Mouse (Mus musculus) C2C12 (cell line): ENCODE data around the gene Herc4. TPM values are rescaled to one million over a fixed set of nuclear protein-coding genes. Genes with fewer than 3 reads are reported as not detected.
"Not testable (repeated sequence)": the region's sequence is repeated elsewhere in the genome, so short reads cannot be mapped to it uniquely, and the experiment has no call there.

Source experiments
- H3K27me3 ChIP-seq: one replicate; pipeline ENCODE4 v1.6.1; 2011; ENCODE audit not compliant: control insufficient read depth, insufficient read depth, insufficient read length
- H3K36me3 ChIP-seq: one replicate; pipeline ENCODE4 v1.6.1; 2011; ENCODE audit not compliant: control insufficient read depth, insufficient read depth
- H3K4me3 ChIP-seq: one replicate; pipeline ENCODE4 v1.5.1; 2011; ENCODE audit warnings: mild to moderate bottlenecking, control low read depth; ENCODE audit not compliant: poor library complexity, insufficient read depth, severe bottlenecking
- H3K79me2 ChIP-seq: one replicate; pipeline ENCODE4 v1.6.1; 2011; ENCODE audit not compliant: control insufficient read depth, insufficient read depth
- H3K79me3 ChIP-seq: one replicate; pipeline ENCODE4 v1.6.1; 2011; ENCODE audit warnings: low read depth, control low read depth
- H3ac ChIP-seq: one replicate; pipeline ENCODE3; 2011; ENCODE audit warnings: low read depth; ENCODE audit not compliant: control insufficient read depth, insufficient read length
- CEBPB ChIP-seq: IDR thresholded peaks from one replicate; pipeline ENCODE4 v1.6.1; 2011; ENCODE audit warnings: low read depth, mild to moderate bottlenecking, control low read depth, moderate library complexity
- CTCF ChIP-seq: IDR thresholded peaks from one replicate; pipeline ENCODE4 v1.5.1; 2011; ENCODE audit not compliant: control insufficient read depth, insufficient read depth, insufficient read length
- FOSL1 ChIP-seq: IDR thresholded peaks from one replicate; pipeline ENCODE4 v1.8.0; 2011; ENCODE audit warnings: mild to moderate bottlenecking, low read length; ENCODE audit not compliant: poor library complexity, insufficient read depth, severe bottlenecking
- MAX ChIP-seq: IDR thresholded peaks from one replicate; pipeline ENCODE4 v1.6.1; 2011; ENCODE audit warnings: mild to moderate bottlenecking, control low read depth
- MYOD1 ChIP-seq: IDR thresholded peaks from one replicate; pipeline ENCODE4 v1.6.1; 2011; ENCODE audit warnings: low read depth; ENCODE audit not compliant: control insufficient read depth, insufficient read length
- MYOG ChIP-seq: IDR thresholded peaks from one replicate; pipeline ENCODE4 v1.6.1; 2011; ENCODE audit not compliant: control insufficient read depth, insufficient read length; ENCODE audit errors: extremely low read depth
- USF1 ChIP-seq: IDR thresholded peaks from one replicate; pipeline ENCODE4 v1.6.1; 2011; ENCODE audit warnings: low read depth, mild to moderate bottlenecking, control low read depth, moderate library complexity
- polyA plus RNA-seq: library from polyadenylated mRNA; unstranded; fragments of >200 nt; fragmentation: generic; extraction: Trizol; gene quantifications from one replicate; pipeline ENCODE4 v1.2.1, GENCODE M21; 2012; ENCODE audit warnings: missing spikeins

Herc4 gene
- polyA plus RNA-seq, 1 experiment = 10.7 TPM

DNA sequence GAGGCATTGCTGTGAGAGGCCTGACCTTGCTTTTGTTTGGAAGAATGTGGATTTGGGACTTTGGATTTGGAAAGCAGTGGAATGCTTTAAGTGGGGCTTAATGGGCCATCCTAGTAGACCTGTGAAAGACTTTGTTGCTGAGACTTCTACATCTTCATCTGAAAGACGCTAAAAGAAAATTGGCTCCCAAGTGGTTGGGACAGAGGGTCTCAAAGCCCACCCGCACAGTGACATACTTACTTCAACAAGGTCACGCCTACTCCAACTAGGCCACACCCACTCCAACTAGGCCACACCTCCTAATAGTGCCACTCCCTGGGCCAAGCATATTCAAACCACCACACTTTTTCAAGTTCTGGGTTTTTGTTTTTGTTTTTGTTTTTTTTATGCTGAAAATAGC, 101.1 kb downstream of the Herc4 start:
- Histone ChIP-seq H3K79me2 (no peaks in the 10 kb centered on the region), H3ac (no peak overlapping the region), H3K4me3 (no peak overlapping the region), H3K27me3 (no peaks in the 10 kb centered on the region), H3K36me3 (no peaks in the 10 kb centered on the region), H3K79me3 (no peaks in the 10 kb centered on the region)
- TF ChIP-seq CEBPB (no peak), MYOD1 (no peak)

- TF ChIP-seq FOSL1 (no peak), CEBPB (no peak), USF1 (no peak), MAX (no peak), MYOG (no peak), CTCF (no peak)
- Histone ChIP-seq H3K4me3 (no peak overlapping the region), H3K79me2 (no peaks in the 10 kb centered on the region), H3K79me3 (no peaks in the 10 kb centered on the region), H3K27me3 (no peaks in the 10 kb centered on the region), H3ac (no peak overlapping the region), H3K36me3 (no peaks in the 10 kb centered on the region)
These were observed 104.7 kb downstream of the Herc4 start for GRCm38 (mm10) chr10:63348291-63348690.

DNA sequence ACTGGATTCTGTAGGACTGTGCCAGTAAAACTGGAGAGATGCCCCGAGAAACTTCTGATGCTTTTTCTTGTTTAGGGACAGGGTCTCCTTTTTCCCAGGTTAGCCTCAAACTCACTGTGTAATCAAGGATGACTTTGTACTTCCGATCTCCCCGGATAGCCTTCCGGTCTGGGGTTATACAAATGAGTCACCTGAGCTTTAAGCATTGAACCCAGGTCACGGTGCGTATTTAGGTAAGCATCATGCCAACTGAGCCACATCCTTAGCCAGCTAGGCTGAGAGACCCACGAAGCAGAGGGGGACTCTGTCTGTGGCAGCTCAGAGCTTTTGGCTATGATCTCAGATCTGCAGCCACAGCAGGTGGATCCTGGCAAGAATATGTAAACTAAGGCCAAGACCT, 107.1 kb downstream of the Herc4 start:
- no peaks in the 10 kb centered on the region for H3K79me3 ChIP-seq
- TF ChIP-seq MAX (no peak), CEBPB (no peak), CTCF (no peak), USF1 (no peak)
- no peak overlapping the region for H3K4me3 ChIP-seq
- no peaks in the 10 kb centered on the region for H3K27me3 ChIP-seq
- no peaks in the 10 kb centered on the region for H3K79me2 ChIP-seq
- no peak overlapping the region for H3ac ChIP-seq
- no peaks in the 10 kb centered on the region for H3K36me3 ChIP-seq

- not testable (repeated sequence) for H3K79me2 ChIP-seq, H3K4me3 ChIP-seq, H3K79me3 ChIP-seq, H3K27me3 ChIP-seq, H3K36me3 ChIP-seq, H3ac ChIP-seq
These were observed 107.5 kb downstream of the Herc4 start for GRCm38 (mm10) chr10:63351099-63351498.

DNA sequence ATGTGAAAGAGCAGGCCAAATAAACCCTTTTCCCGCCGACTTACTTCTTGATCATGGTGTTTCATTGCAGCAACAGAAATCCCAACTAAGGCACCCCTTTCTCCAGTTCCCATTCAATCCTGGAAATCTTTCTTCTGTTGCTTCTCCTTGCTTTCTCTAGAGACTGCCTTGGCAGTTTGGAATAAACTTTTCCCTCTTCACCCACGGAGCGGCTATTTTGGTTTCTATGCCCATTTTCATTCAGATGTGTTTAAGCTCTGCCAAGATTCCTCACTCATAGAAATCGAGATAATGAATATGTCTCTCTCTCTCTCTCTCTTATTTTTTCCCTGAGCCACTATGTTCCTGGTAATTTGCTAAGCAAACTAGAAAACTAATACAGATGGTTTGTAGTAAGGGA, 108.5 kb downstream of the Herc4 start:
- H3K27me3 ChIP-seq = no peaks in the 10 kb centered on the region
- no peaks in the 10 kb centered on the region for H3K36me3 ChIP-seq
- no peak overlapping the region for H3K4me3 ChIP-seq
- H3K79me3 ChIP-seq = no peaks in the 10 kb centered on the region
- H3K79me2 ChIP-seq = no peaks in the 10 kb centered on the region
- H3ac ChIP-seq = no peak overlapping the region
- no peak for TF ChIP-seq CTCF
- no peak for TF ChIP-seq MYOG
- TF ChIP-seq MYOD1 = no peak
- TF ChIP-seq CEBPB = no peak
- no peak for TF ChIP-seq USF1
- no peak for TF ChIP-seq FOSL1
- TF ChIP-seq MAX = no peak

- no peak overlapping the region for H3K4me3 ChIP-seq
- H3K36me3 ChIP-seq = no peaks in the 10 kb centered on the region
- H3K27me3 ChIP-seq = no peaks in the 10 kb centered on the region
- H3ac ChIP-seq = no peak overlapping the region
- H3K79me2 ChIP-seq = no peaks in the 10 kb centered on the region
- no peaks in the 10 kb centered on the region for H3K79me3 ChIP-seq
- TF ChIP-seq USF1 = no peak
These were observed 116.9 kb downstream of the Herc4 start for GRCm38 (mm10) chr10:63360502-63360901.

DNA sequence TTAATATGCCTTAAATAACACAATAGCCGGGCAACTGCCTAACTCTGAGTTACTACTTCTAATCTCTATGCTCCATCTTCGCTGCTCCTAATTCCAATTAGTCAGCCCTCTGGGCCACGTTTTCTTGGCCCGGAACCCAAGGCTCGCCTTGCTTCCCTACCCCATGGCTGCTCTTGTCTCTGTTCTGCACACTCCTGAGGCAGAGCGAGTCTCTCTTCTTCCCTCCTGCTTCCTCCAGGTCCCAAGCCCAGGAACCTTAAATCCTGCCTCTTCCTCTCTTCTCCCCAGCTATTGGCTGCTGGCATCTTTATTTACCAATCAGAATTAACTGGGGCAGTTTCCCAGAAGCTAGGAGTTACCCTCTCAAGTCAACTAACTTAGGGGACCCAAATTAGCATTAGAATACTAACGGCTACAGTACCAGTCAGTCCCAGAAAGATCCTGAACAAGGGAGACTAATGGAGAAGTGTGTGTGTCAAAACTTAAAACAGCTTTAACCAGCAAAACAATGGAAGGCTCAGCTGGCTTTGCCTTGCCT, 122.4 kb downstream of the Herc4 start:
- TF ChIP-seq CTCF (no peak), CEBPB (no peak), MYOD1 (no peak), FOSL1 (no peak), MYOG (no peak), MAX (no peak), USF1 (no peak)
- H3K36me3 ChIP-seq = no peaks in the 10 kb centered on the region
- no peak overlapping the region for H3K4me3 ChIP-seq
- no peak overlapping the region for H3ac ChIP-seq
- H3K79me2 ChIP-seq = no peaks in the 10 kb centered on the region
- no peaks in the 10 kb centered on the region for H3K79me3 ChIP-seq
- no peaks in the 10 kb centered on the region for H3K27me3 ChIP-seq
